Mouse (Mus musculus) liver, adult 2 months (tissue): Measurements from ENCODE around the gene Zfp566.

ENCODE experiments used
- CTCF ChIP-seq: fragments of 200-500 bp; IDR thresholded peaks from 2 replicates; pipeline ENCODE4 v1.5.1; 2011; ENCODE audit warnings: low read depth, low read length, control low read depth
- POLR2A ChIP-seq: fragments of 200-500 bp; IDR thresholded peaks from 2 replicates; pipeline ENCODE4 v1.6.1; 2011; ENCODE audit warnings: low read length, control low read depth; ENCODE audit not compliant: insufficient read depth; ENCODE audit errors: extremely low read depth

GRCm38 (mm10) chr7:30030677-30031076, 59.6 kb downstream of the Zfp566 start:
- TF ChIP-seq CTCF (no peak), POLR2A (no peak)
